Mouse (Mus musculus): ENCODE data around the gene Polr2b.

DNA sequence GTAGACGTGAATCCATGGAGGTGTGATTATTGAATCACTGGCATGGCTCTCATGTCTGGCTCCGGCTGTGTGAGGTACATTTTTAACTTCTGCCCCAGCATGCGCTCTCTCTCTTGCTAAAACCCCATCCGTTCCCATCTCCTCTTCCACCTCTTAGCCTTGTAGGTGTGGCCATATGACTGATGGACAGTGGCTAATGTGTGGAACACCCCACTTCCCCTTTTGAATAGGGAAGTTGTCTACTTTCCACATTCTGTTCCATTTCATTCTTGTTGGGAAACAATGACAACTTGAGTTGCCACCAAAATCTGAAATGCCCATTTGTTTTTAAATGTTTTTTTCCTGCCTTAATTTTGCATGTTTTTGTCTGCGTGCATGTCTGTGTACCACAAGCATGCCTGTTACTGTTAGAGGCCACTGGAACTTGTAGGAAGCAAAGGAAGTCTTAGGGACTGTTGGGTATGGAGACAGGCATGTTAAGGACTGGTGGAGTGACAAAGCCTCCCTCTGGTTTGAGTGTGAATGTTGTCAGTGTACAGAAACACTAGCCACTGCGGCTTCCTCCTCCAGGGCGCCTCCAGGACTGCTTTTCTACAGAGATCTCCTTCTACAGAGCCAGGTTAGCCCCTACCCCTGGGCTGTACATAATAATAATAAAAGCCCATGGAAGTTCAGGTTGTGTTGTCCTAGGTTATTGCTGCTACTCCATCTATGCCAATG is 17.0 kb upstream of the Polr2b start:
- TF ChIP-seq CTCF (IDR thresholded peaks at IDR 0.05; ENCODE audit: low read depth, low read length) = no peak
- no peak for TF ChIP-seq POLR2A (IDR thresholded peaks at IDR 0.05; ENCODE audit: borderline replicate concordance, low read depth, low read length)

Measured in bone marrow macrophage, adult 2 months (primary cell).